Mouse (Mus musculus) CH12.LX (cell line): ENCODE measurements around the gene Il1rn.

Source experiments
- CTCF ChIP-seq, 2 experiments: IDR thresholded peaks in 1 of 2; conservative IDR thresholded peaks in 1 of 2; 2 replicates each; pipeline ENCODE4 v1.5.1; 2011 to 2012; ENCODE audit warnings: low read depth in 2 of 2, low read length in 2 of 2, improper control_type of control experiment in 1 of 2, inconsistent platforms in 1 of 2, mild to moderate bottlenecking in 1 of 2, moderate library complexity in 1 of 2
- E2F4 ChIP-seq: IDR thresholded peaks from 2 replicates; pipeline ENCODE4 v1.6.1; 2011; ENCODE audit warnings: low read depth, low read length, improper control_type of control experiment; ENCODE audit not compliant: insufficient replicate concordance
- PAX5 ChIP-seq: IDR thresholded peaks from 2 replicates; pipeline ENCODE4 v1.6.1; 2012; ENCODE audit warnings: low read length, inconsistent platforms, mixed read lengths
- USF2 ChIP-seq: conservative IDR thresholded peaks from 2 replicates; pipeline ENCODE4 v1.6.1; 2011; ENCODE audit warnings: low read depth, low read length, improper control_type of control experiment

DNA sequence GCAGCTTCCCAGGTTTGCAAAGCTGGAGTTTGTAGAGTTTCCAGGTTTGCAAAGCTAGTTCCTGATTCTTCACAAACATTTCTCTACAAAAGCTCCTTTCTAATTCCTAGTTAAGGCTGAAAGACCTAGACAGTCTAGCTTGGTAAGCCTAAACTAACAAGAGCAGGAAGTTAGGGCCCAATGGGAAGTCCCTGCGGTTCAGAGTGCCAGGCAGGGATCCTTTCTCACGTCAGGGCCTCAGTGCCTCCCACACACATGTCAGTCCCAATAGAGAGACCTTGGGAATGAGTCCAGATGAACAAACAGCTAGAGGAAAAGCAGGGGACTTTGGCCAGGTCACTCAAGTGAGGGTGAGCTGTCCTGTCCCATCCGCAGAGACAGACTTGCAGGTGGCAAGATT lies 1.3 kb upstream of the Il1rn start:
- TF ChIP-seq PAX5 (no peak), USF2 (no peak), E2F4 (no peak), CTCF (conservative IDR thresholded peaks at IDR 0.05 in 1 of 2, IDR thresholded peaks at IDR 0.05 in 1 of 2; ENCODE audit: low read depth in 2 of 2, low read length in 2 of 2) (no peak)
